Mouse (Mus musculus) limb, embryonic 11.5 days (tissue): ENCODE measurements around the gene Gm12248. TPM values are rescaled to one million over a fixed set of nuclear protein-coding genes. Genes with fewer than 3 reads are reported as not detected.

Experiments
- polyA plus RNA-seq: library from polyadenylated mRNA; unstranded; fragments of >200 nt; fragmentation: Nextera tagmentation; extraction: Ambion mirVana; gene quantifications from 2 replicates; pipeline ENCODE4 v1.2.1, GENCODE M21; 2014

Gm12248 gene
- polyA plus RNA-seq, 1 experiment from 2014 or later = not detected

Other genes starting within 250 kb of the Gm12248 start
- gene Larp1, start 84.1 kb downstream of the Gm12248 start, polyA plus RNA-seq = 18.9 and 22.2 TPM in 2 replicates
- gene Cnot8, start 11.0 kb upstream of the Gm12248 start, polyA plus RNA-seq = 102 and 104 TPM in 2 replicates
- gene Gemin5, start 75.4 kb upstream of the Gm12248 start, polyA plus RNA-seq = 28.5 and 30.3 TPM in 2 replicates
- gene Mrpl22, start 78.5 kb upstream of the Gm12248 start, polyA plus RNA-seq = 142 and 144 TPM in 2 replicates
- gene Igtp, start 106.4 kb upstream of the Gm12248 start, polyA plus RNA-seq = 1.6 and 2.1 TPM in 2 replicates
- gene Irgm2, start 106.5 kb upstream of the Gm12248 start, polyA plus RNA-seq = 0.12 and 0.40 TPM in 2 replicates
- not detected in 2 replicates for gene 4930438A08Rik, start 181.7 kb upstream of the Gm12248 start, polyA plus RNA-seq
- 12.5 and 14.2 TPM in 2 replicates for gene Zfp692, start 213.9 kb upstream of the Gm12248 start, polyA plus RNA-seq
- 24.6 and 28.2 TPM in 2 replicates for gene Zfp672, start 237.2 kb upstream of the Gm12248 start, polyA plus RNA-seq
- 27.0 and 27.7 TPM in 2 replicates for gene Sh3bp5l, start 237.6 kb upstream of the Gm12248 start, polyA plus RNA-seq